In the genomic region with DNA sequence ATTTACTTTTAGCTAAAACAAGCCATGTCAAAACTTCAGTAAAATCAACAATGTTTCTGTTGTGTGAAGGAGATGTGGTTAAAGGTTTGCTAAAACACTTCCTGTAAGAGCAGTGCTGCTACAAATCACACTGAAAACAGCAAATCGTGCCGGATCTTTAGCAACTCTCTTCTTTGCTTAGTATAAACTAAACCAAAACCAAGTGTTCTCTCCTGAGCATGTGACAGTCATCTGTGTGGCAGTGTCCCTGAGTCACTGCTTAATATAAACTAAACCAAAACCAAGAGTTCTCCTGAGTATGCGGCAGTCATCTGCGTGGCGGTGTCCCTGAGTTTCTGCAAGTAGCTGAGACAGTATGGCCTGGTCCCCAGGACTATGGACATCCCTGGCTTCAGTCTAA, we compare ENCODE assay signal across 8 mouse cellular contexts. TPM values are rescaled to one million over a fixed set of nuclear protein-coding genes. Genes with fewer than 3 reads are reported as not detected.
"Had no signal": no experiment of that assay in that cellular context is flagged by ENCODE, and none has a peak within 500 bp of the region (broad histone marks: within the 10 kb centered on the region; RNA-seq: fewer than 3 reads in every experiment).

No protein-coding gene starts in this region.

RNA-seq across cellular contexts. Expression of a gene that starts 21.9 kb away (rescaled TPM):
- total RNA-seq: layer of hippocampus, postnatal 36 days; midbrain, postnatal 0 days had no signal
- polyA plus RNA-seq: kidney, embryonic 14.5 days; limb, embryonic 11.5 days; limb, embryonic 15.5 days; midbrain, embryonic 13.5 days; midbrain, postnatal 0 days; myocyte; neural tube, embryonic 12.5 days had no signal
